Mouse (Mus musculus) C2C12 (cell line): Measurements from ENCODE around the gene 1700001P01Rik.

ENCODE experiments used
- CTCF ChIP-seq: IDR thresholded peaks from one replicate; pipeline ENCODE4 v1.5.1; 2011; ENCODE audit not compliant: control insufficient read depth, insufficient read depth, insufficient read length
- MAX ChIP-seq: IDR thresholded peaks from one replicate; pipeline ENCODE4 v1.6.1; 2011; ENCODE audit warnings: mild to moderate bottlenecking, control low read depth
- MYOD1 ChIP-seq: IDR thresholded peaks from one replicate; pipeline ENCODE4 v1.6.1; 2011; ENCODE audit warnings: low read depth; ENCODE audit not compliant: control insufficient read depth, insufficient read length
- MYOG ChIP-seq: IDR thresholded peaks from one replicate; pipeline ENCODE4 v1.6.1; 2011; ENCODE audit not compliant: control insufficient read depth, insufficient read length; ENCODE audit errors: extremely low read depth
- USF1 ChIP-seq: IDR thresholded peaks from one replicate; pipeline ENCODE4 v1.6.1; 2011; ENCODE audit warnings: low read depth, mild to moderate bottlenecking, control low read depth, moderate library complexity

GRCm38 (mm10) chr11:97739155-97739554 lies 36.6 kb downstream of the 1700001P01Rik start:
- no peak for TF ChIP-seq MAX
- no peak for TF ChIP-seq CTCF
- TF ChIP-seq MYOG: no peak
- TF ChIP-seq USF1: no peak
- TF ChIP-seq MYOD1: no peak
